Mouse (Mus musculus) liver, embryonic 14.5 days (tissue): ENCODE results near the gene Olfm1. TPM values are rescaled to one million over a fixed set of nuclear protein-coding genes. Genes with fewer than 3 reads are reported as not detected.

Experiments
- ATAC-seq: fragments of 200-750 bp; cut with Nextera tagmentation; 2 replicates; pipeline ENCODE4 v1.8.0; 2017; ENCODE audit warnings: moderate number of reproducible peaks, mild to moderate bottlenecking, moderate library complexity; ENCODE audit not compliant: insufficient read depth
- DNase-seq, 3 experiments: peaks; one replicate each; pipeline ENCODE4 v3.0.0-alpha.2; 2012 to 2013; ENCODE audit warnings: low read depth in 3 of 3, low spot score in 3 of 3
- H3K27ac ChIP-seq: fragments of 300-500 bp; sonication (generic); 2 replicates; pipeline ENCODE4 v1.5.1; 2014; ENCODE audit warnings: moderate library complexity, mild to moderate bottlenecking, control low read depth, inconsistent platforms
- H3K27me3 ChIP-seq: fragments of 300-500 bp; sonication (generic); 2 replicates; pipeline ENCODE4 v1.6.1; 2014; ENCODE audit warnings: mild to moderate bottlenecking, low read length, moderate library complexity; ENCODE audit not compliant: control insufficient read depth, insufficient read depth
- H3K36me3 ChIP-seq: fragments of 300-500 bp; sonication (generic); replicated peaks from 2 replicates; pipeline ENCODE4 v1.6.1; 2014; ENCODE audit warnings: low read depth; ENCODE audit not compliant: control insufficient read depth, insufficient read depth
- H3K4me1 ChIP-seq, 2 experiments: fragments of 200-500 bp in 1 of 2; fragments of 300-500 bp in 1 of 2; sonication (generic) in 1 of 2; replicated peaks; 2 replicates each; pipeline ENCODE4 v1.6.1; 2012 to 2014; ENCODE audit warnings: antibody characterized with exemption in 1 of 2, inconsistent platforms in 1 of 2, low read length in 1 of 2; ENCODE audit not compliant: control insufficient read depth in 2 of 2, insufficient read depth in 2 of 2
- H3K4me2 ChIP-seq: fragments of 300-500 bp; sonication (generic); 2 replicates; pipeline ENCODE4 v1.6.1; 2014; ENCODE audit warnings: low read depth, mild to moderate bottlenecking, control low read depth, moderate library complexity
- H3K4me3 ChIP-seq, 2 experiments: fragments of 200-500 bp in 1 of 2; fragments of 300-500 bp in 1 of 2; sonication (generic) in 1 of 2; 2 replicates each; pipeline ENCODE4 v1.5.1; 2012 to 2014; ENCODE audit warnings: low read depth in 2 of 2, low read length in 2 of 2, mild to moderate bottlenecking in 2 of 2, control low read depth in 1 of 2, inconsistent platforms in 1 of 2, moderate library complexity in 1 of 2; ENCODE audit not compliant: insufficient read depth in 1 of 2
- H3K9ac ChIP-seq: fragments of 300-500 bp; sonication (generic); replicated peaks from 2 replicates; pipeline ENCODE4 v1.6.1; 2014; ENCODE audit warnings: mild to moderate bottlenecking, control low read depth, moderate library complexity
- H3K9me3 ChIP-seq: fragments of 300-500 bp; sonication (generic); 2 replicates; pipeline ENCODE4 v1.6.1; 2016; ENCODE audit warnings: low read length, mixed read lengths; ENCODE audit not compliant: control insufficient read depth
- CTCF ChIP-seq: IDR thresholded peaks from 2 replicates; pipeline ENCODE4 v1.5.1; 2016; ENCODE audit warnings: antibody characterized with exemption, low read depth, control low read depth
- EP300 ChIP-seq: IDR thresholded peaks from 2 replicates; pipeline ENCODE4 v1.6.1; 2016; ENCODE audit warnings: antibody characterized with exemption, low read depth
- WGBS: fragments of 180-500 bp; shearing (Covaris S2); extraction: QIAGEN DNeasy Blood & Tissue Kit; methylation state at CpG from one replicate; pipeline ENCODE4 v1.1.7; 2014; ENCODE audit not compliant: insufficient replicate concordance; 5-methylcytosine and 5-hydroxymethylcytosine counted together
- polyA plus RNA-seq, 2 experiments: library from polyadenylated mRNA; depleted of rRNA in 1 of 2; stranded (reverse) in 1 of 2; unstranded in 1 of 2; fragments of >200 nt; fragmentation: Nextera tagmentation in 1 of 2; extraction: Ambion mirVana in 1 of 2; gene quantifications; 2 replicates each; pipeline versions ENCODE4 v1.2.1 to v1.2.3; 2012 to 2014

Gene Olfm1
- polyA plus RNA-seq, 2 experiments, result 2.5 to 2.6 TPM

DNA sequence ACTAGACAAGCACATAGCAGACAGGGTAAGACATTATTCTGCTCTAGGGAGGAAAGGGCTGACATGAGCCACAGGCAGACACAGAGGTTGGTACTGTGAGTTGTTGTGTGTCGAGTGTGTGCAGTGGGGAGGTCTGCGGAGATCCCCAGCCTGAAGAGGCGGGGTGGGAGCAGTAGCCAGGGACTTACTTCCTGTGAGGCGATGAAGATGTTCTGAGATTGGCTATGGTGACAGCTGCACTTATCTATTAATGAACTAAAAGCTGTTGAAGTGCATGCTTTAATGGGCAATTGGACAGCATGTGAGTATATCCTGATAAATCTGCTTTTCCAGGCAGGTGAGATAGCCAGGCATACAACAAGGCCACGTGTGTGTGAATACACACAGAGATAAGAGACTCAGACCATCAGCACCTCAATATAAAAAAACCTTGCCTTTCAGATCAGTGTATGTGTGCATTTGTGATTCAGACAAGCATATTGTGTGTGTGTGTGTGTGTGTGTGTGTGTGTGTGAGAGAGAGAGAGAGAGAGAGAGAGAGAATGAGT is 45.5 kb upstream of the Olfm1 start:
- Histone ChIP-seq H3K9me3 (no peaks in the 10 kb centered on the region), H3K27me3 (no peaks in the 10 kb centered on the region), H3K27ac (no peak overlapping the region), H3K4me1 (peaks cover 13 to 23% of the 10 kb centered on the region in 2 experiments), H3K9ac (no peak overlapping the region), H3K4me3 (no peak overlapping the region), H3K36me3 (no peaks in the 10 kb centered on the region), H3K4me2 (no peak overlapping the region)
- DNase-seq (peak in 2 of 3 experiments; percentile 19 to 23), ATAC-seq (peak; percentile 23; the same call in 1 of the 2 replicates)
- 47% methylated on average over 5 of the region's 5 CpGs for WGBS
- TF ChIP-seq CTCF (no peak), EP300 (peak; percentile 26; the same call in 1 of the 2 replicates)

DNA sequence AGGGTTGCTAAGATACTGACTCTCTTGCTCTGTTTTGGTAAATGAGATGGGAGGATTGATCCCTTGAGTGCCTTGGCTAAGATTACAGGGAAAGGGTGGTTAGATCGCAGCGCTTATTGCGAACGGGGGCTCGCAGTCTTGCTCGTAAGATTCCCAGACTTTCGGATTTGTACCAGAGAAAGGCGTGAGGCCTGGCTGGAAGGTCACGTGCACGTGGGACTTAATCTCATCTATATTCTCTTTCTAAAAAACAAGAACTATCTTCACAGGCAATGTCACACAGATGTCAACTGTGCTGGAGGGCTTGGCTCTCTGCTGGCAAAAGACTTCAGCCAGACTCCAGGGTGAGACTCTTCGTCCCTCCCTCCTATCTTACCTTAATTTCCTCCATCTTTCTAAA is 43.1 kb upstream of the Olfm1 start:
- H3K9me3 ChIP-seq, result no peaks in the 10 kb centered on the region
- DNase-seq, result no peak
- ATAC-seq, result no peak
- no peak for TF ChIP-seq EP300
- no peak for TF ChIP-seq CTCF
- no peak overlapping the region for H3K4me3 ChIP-seq
- H3K36me3 ChIP-seq, result no peaks in the 10 kb centered on the region
- 76% methylated on average over 11 of the region's 11 CpGs for WGBS
- no peak overlapping the region for H3K4me2 ChIP-seq
- peaks cover 8 to 16% of the 10 kb centered on the region in 2 experiments for H3K4me1 ChIP-seq
- no peaks in the 10 kb centered on the region for H3K27me3 ChIP-seq
- no peak overlapping the region for H3K9ac ChIP-seq
- no peak overlapping the region for H3K27ac ChIP-seq

DNA sequence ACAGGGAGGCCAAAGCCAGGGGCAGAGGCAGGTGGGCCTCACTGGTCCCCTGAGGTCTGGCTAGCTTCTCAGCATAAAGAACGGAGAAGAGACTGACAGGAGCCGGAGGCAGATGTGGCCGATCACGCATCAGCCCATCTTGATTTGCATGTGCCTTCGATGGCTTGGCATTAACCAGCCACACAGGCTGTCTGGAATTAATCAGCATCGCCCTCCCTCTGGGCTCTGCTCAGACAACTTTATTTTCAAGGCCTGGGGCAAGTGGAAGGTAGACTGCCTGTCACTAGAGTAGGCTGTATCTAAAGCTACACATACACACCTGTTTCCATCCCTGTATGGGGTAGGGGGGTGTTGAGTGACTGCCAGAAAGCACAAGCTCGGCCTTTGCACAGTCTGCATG is 32.2 kb upstream of the Olfm1 start:
- H3K4me3 ChIP-seq, result no peak overlapping the region
- peaks cover 0 to 5% of the 10 kb centered on the region in 2 experiments; a peak in 1 of 4 replicates for H3K4me1 ChIP-seq
- H3K27ac ChIP-seq, result no peak overlapping the region
- H3K9ac ChIP-seq, result no peak overlapping the region
- DNase-seq, result no peak
- TF ChIP-seq EP300, result no peak
- TF ChIP-seq CTCF, result no peak
- H3K9me3 ChIP-seq, result no peaks in the 10 kb centered on the region
- ATAC-seq, result no peak
- no peak overlapping the region for H3K4me2 ChIP-seq
- 70% methylated on average over 7 of the region's 7 CpGs for WGBS
- no peaks in the 10 kb centered on the region for H3K36me3 ChIP-seq
- peaks cover 2% of the 10 kb centered on the region; the same call in 1 of the 2 replicates for H3K27me3 ChIP-seq

DNA sequence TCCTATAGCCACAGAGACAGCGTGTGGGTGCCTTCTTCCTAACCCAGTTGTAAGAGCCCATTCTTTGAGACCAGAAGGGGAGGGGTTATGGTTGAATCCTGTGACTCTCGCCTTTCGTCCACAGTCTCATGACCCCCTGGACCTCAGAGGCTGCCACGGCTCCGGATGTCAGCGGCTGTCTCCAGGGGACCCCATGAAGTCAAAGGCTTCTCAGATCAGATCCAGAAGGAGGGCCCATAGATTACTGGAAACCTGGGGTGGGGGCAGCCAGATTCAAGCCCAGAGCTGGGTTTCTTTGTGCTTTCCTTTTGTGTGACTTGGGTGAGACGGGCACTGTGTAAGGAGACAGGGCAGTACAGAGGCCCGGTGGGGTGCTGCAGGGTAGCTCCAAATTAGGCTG is 27.2 kb upstream of the Olfm1 start:
- peaks cover 2% of the 10 kb centered on the region; the same call in 1 of the 2 replicates for H3K27me3 ChIP-seq
- TF ChIP-seq CTCF (no peak), EP300 (no peak)
- no peaks in the 10 kb centered on the region for H3K36me3 ChIP-seq
- peaks cover 0 to 5% of the 10 kb centered on the region in 2 experiments; a peak in 1 of 4 replicates for H3K4me1 ChIP-seq
- no peaks in the 10 kb centered on the region for H3K9me3 ChIP-seq
- ATAC-seq, result no peak
- 71% methylated on average over 8 of the region's 8 CpGs for WGBS
- DNase-seq, result no peak
- H3K27ac ChIP-seq, result no peak overlapping the region
- H3K4me3 ChIP-seq, result no peak overlapping the region
- H3K9ac ChIP-seq, result no peak overlapping the region
- H3K4me2 ChIP-seq, result no peak overlapping the region

DNA sequence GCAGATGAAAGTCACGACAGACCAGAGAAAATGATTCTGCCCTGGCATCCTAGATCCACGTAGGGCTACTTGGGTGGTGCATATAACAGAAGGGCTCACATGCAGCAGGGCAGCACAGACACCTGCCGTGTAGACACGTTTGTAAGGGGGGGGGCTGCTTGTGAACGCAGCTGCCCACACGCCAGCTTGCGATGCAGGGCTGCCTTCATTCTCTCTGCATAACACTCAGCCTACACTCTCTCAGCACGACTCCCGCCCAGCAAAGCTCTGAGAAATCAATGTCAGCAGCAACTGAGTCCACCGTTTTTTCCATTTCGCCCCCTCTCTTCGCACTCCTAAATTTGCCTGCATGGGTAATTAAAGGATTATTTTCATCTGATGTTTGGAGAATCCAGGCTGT is 23.5 kb upstream of the Olfm1 start:
- no peak for TF ChIP-seq CTCF
- no peak for TF ChIP-seq EP300

More for the DNA sequence above, 23.5 kb upstream of the Olfm1 start:
- Histone ChIP-seq H3K4me1 (no peaks in the 10 kb centered on the region), H3K4me3 (no peak overlapping the region), H3K9ac (no peak overlapping the region), H3K27me3 (peaks cover 2% of the 10 kb centered on the region), H3K4me2 (no peak overlapping the region), H3K27ac (no peak overlapping the region), H3K36me3 (no peaks in the 10 kb centered on the region), H3K9me3 (no peaks in the 10 kb centered on the region)
- 66% methylated on average over 12 of the region's 12 CpGs for WGBS
- ATAC-seq (no peak), DNase-seq (no peak)
